Mouse (Mus musculus): Measurements from ENCODE around the gene Prr15l.
A peak's percentile ranks its signal among the peaks of the same experiment; 100 is the strongest.

Prr15l gene

GRCm38 (mm10) chr11:96928088-96928487 lies at the start of gene Prr15l:
Gene Prr15l (plus strand): TSS chr11:96928104.
- DNase-seq (ENCODE audit: low read depth, low spot score): no peak

GRCm38 (mm10) chr11:96878715-96879114 lies 49.2 kb upstream of the Prr15l start:
- no peak for DNase-seq (ENCODE audit: low read depth, low spot score)

GRCm38 (mm10) chr11:96879359-96879758 lies 48.5 kb upstream of the Prr15l start:
- DNase-seq (ENCODE audit: low read depth, low spot score): no peak

GRCm38 (mm10) chr11:96880296-96880695 lies 47.6 kb upstream of the Prr15l start:
- DNase-seq (ENCODE audit: low read depth, low spot score): no peak

- no peak for DNase-seq (ENCODE audit: low read depth, low spot score)
Measured at GRCm38 (mm10) chr11:96885901-96886340, 42.0 kb upstream of the Prr15l start.

GRCm38 (mm10) chr11:96886942-96887546 lies 40.9 kb upstream of the Prr15l start:
- no peak for DNase-seq (ENCODE audit: low read depth, low spot score)

- DNase-seq (ENCODE audit: low read depth, low spot score): peak; percentile 66
Measured at GRCm38 (mm10) chr11:96891784-96892527, 35.9 kb upstream of the Prr15l start.

- no peak for DNase-seq (ENCODE audit: low read depth, low spot score)
Measured at GRCm38 (mm10) chr11:96893203-96893842, 34.6 kb upstream of the Prr15l start.

GRCm38 (mm10) chr11:96895886-96896285 lies 32.0 kb upstream of the Prr15l start:
- DNase-seq (ENCODE audit: low read depth, low spot score): no peak

- DNase-seq (ENCODE audit: low read depth, low spot score): peak; percentile 92
Measured at GRCm38 (mm10) chr11:96899449-96900306, 28.2 kb upstream of the Prr15l start.

- DNase-seq (ENCODE audit: low read depth, low spot score): no peak
Measured at GRCm38 (mm10) chr11:96901332-96901731, 26.6 kb upstream of the Prr15l start.

GRCm38 (mm10) chr11:96902639-96903635 lies 25.0 kb upstream of the Prr15l start:
- DNase-seq (ENCODE audit: low read depth, low spot score): peak; percentile 88

- DNase-seq (ENCODE audit: low read depth, low spot score): no peak
Measured at GRCm38 (mm10) chr11:96906431-96907161, 21.3 kb upstream of the Prr15l start.

GRCm38 (mm10) chr11:96908594-96908993 lies 19.3 kb upstream of the Prr15l start:
- no peak for DNase-seq (ENCODE audit: low read depth, low spot score)

- DNase-seq (ENCODE audit: low read depth, low spot score): peak; percentile 85
Measured at GRCm38 (mm10) chr11:96910003-96910402, 17.9 kb upstream of the Prr15l start.

- DNase-seq (ENCODE audit: low read depth, low spot score): no peak
Measured at GRCm38 (mm10) chr11:96912682-96913081, 15.2 kb upstream of the Prr15l start.

- DNase-seq (ENCODE audit: low read depth, low spot score): peak; percentile 100
Measured at GRCm38 (mm10) chr11:96916044-96916884, 11.6 kb upstream of the Prr15l start, which contains the start of gene Cdk5rap3. Gene Cdk5rap3 (minus strand): TSS chr11:96916496.

GRCm38 (mm10) chr11:96916885-96917396 lies 11.0 kb upstream of the Prr15l start:
- DNase-seq (ENCODE audit: low read depth, low spot score): no peak
